In the genomic region with DNA sequence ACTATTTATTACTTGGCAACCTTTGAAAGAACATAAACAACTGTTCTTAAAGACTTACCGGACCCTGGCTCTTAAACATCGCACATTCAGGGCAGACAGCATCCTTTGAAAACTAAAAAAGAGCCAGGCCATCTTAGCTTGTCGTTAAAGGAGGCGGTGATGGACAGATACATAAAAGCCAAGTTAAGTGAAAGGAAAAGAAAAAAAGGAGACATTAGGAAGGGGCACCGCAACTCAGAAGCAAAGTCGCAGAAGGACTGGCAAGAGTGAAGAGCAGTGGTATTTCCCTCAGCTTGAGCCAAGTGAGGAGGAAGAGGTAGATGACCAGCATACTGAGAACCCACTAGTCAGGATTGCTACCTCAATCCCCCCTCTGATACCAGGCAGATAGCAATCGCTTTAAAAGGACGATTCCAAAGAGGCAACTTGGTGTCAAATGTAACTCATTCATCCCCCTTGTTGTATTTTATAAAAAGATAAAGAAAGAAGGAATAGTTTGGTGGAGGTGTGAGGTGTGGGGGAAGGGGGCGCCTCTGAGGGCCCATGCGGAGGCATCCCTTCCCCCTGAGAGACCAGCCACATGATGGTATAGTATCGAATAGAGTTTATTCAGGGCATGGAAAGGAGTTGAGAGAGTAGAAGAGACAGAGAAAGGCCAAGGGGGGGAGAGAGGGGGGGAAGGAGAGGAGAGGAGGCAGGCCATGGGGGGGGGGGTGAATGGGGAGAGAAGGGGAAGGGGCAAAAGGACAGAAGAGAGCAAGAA, we compare ENCODE assay signal across 15 mouse cellular contexts. TPM values are rescaled to one million over a fixed set of nuclear protein-coding genes. Genes with fewer than 3 reads are reported as not detected.
DNase-seq lines count a peak whose midpoint lies in the region; ATAC-seq and TF ChIP-seq lines count a peak whose summit lies in the region.
"Had no signal": no experiment of that assay in that cellular context is flagged by ENCODE, and none has a peak within 500 bp of the region (broad histone marks: within the 10 kb centered on the region; RNA-seq: fewer than 3 reads in every experiment).

No protein-coding gene starts in this region.

- no peak for TF ChIP-seq POLR2A in cortical plate, adult 2 months (IDR thresholded peaks at IDR 0.05; ENCODE audit: extremely low read depth, insufficient read depth, low read length)
- no peak for TF ChIP-seq POLR2A in thymus, adult 2 months (IDR thresholded peaks at IDR 0.05; ENCODE audit: control insufficient read depth, extremely low read depth, insufficient read depth, low read length, poor library complexity)

- H3K4me1 ChIP-seq in cortical plate, adult 2 months (ENCODE audit: control insufficient read depth, insufficient read depth, low read length): peaks cover 2% of the 10 kb centered on the region
- H3K4me1 ChIP-seq in forebrain, embryonic 13.5 days: peaks cover 23% of the 10 kb centered on the region
- no peaks in the 10 kb centered on the region for H3K4me1 ChIP-seq in hindbrain, embryonic 14.5 days (replicated peaks; ENCODE audit: control insufficient read depth, insufficient read depth, low read length)
- H3K4me1 ChIP-seq in midbrain, embryonic 16.5 days (ENCODE audit: control insufficient read depth, insufficient read depth, low read length): no peaks in the 10 kb centered on the region; the same call in 1 of the 2 replicates
- H3K4me1 ChIP-seq in thymus, adult 2 months (replicated peaks; ENCODE audit: control insufficient read depth, insufficient read depth, low read length): no peaks in the 10 kb centered on the region

- no peaks in the 10 kb centered on the region for H3K27me3 ChIP-seq in forebrain, embryonic 13.5 days
- H3K27me3 ChIP-seq in hindbrain, embryonic 14.5 days (ENCODE audit: control insufficient read depth, insufficient read depth, low read length): no peaks in the 10 kb centered on the region
- no peaks in the 10 kb centered on the region for H3K27me3 ChIP-seq in midbrain, embryonic 16.5 days (ENCODE audit: control insufficient read depth, insufficient read depth, low read depth, low read length)
- H3K27me3 ChIP-seq in thymus, adult 2 months (ENCODE audit: control insufficient read depth, insufficient read depth, low read length): no peaks in the 10 kb centered on the region

- peak overlapping the region; percentile 59; the same call in 1 of the 2 replicates for H3K27ac ChIP-seq in cortical plate, adult 2 months (ENCODE audit: insufficient read depth, low read length)
- H3K27ac ChIP-seq in forebrain, embryonic 13.5 days: peak overlapping the region; percentile 74
- H3K27ac ChIP-seq in hindbrain, embryonic 14.5 days: 0 out of 2 replicates have a peak overlapping the region, but pooled peaks have one; percentile 17
- 0 out of 2 replicates have a peak overlapping the region, but pooled peaks have one; percentile 24 for H3K27ac ChIP-seq in midbrain, embryonic 16.5 days (ENCODE audit: low read length)
- H3K27ac ChIP-seq in thymus, adult 2 months (ENCODE audit: control insufficient read depth, insufficient read depth, low read length): no peak overlapping the region

- H3K36me3 ChIP-seq in forebrain, embryonic 13.5 days (ENCODE audit: poor library complexity, severe bottlenecking): no peaks in the 10 kb centered on the region
- no peaks in the 10 kb centered on the region for H3K36me3 ChIP-seq in hindbrain, embryonic 14.5 days (replicated peaks; ENCODE audit: control insufficient read depth, insufficient read depth)
- H3K36me3 ChIP-seq in midbrain, embryonic 16.5 days (ENCODE audit: control insufficient read depth, insufficient read depth, low read length): no peaks in the 10 kb centered on the region
- no peaks in the 10 kb centered on the region for H3K36me3 ChIP-seq in thymus, adult 2 months (ENCODE audit: control insufficient read depth, insufficient read depth, low read length)

- H3K4me3 ChIP-seq in cortical plate, adult 2 months (ENCODE audit: insufficient read depth, low read length): no peak overlapping the region
- no peak overlapping the region for H3K4me3 ChIP-seq in forebrain, embryonic 13.5 days
- H3K4me3 ChIP-seq in hindbrain, embryonic 14.5 days (replicated peaks; ENCODE audit: low read length): no peak overlapping the region
- H3K4me3 ChIP-seq in midbrain, embryonic 16.5 days (ENCODE audit: low read depth, low read length): no peak overlapping the region
- no peak overlapping the region for H3K4me3 ChIP-seq in thymus, adult 2 months (ENCODE audit: control insufficient read depth, insufficient read depth, low read length)

- no peak overlapping the region for H3K9ac ChIP-seq in forebrain, embryonic 13.5 days
- no peak overlapping the region for H3K9ac ChIP-seq in hindbrain, embryonic 14.5 days
- no peak overlapping the region for H3K9ac ChIP-seq in midbrain, embryonic 16.5 days (ENCODE audit: low read depth, low read length)
- H3K9ac ChIP-seq: liver, postnatal 0 days had no signal

- WGBS in forebrain, embryonic 13.5 days: 29% methylated on average over 11 of the region's 11 CpGs
- WGBS in hindbrain, embryonic 14.5 days: 34% methylated on average over 11 of the region's 11 CpGs
- 46% methylated on average over 11 of the region's 11 CpGs for WGBS in midbrain, embryonic 16.5 days
- WGBS in thymus, adult 2 months: 81% methylated on average over 11 of the region's 11 CpGs

- H3K4me2 ChIP-seq in forebrain, embryonic 13.5 days: peak overlapping the region; percentile 20; the same call in 1 of the 2 replicates
- H3K4me2 ChIP-seq in hindbrain, embryonic 14.5 days (replicated peaks): no peak overlapping the region
- no peak overlapping the region for H3K4me2 ChIP-seq in midbrain, embryonic 16.5 days (ENCODE audit: low read length)
- H3K4me2 ChIP-seq: heart, embryonic 11.5 days had no signal

- no peaks in the 10 kb centered on the region for H3K9me3 ChIP-seq in forebrain, embryonic 13.5 days (replicated peaks)
- H3K9me3 ChIP-seq in hindbrain, embryonic 14.5 days (ENCODE audit: control insufficient read depth, low read length): no peaks in the 10 kb centered on the region
- H3K9me3 ChIP-seq in midbrain, embryonic 16.5 days (replicated peaks; ENCODE audit: control insufficient read depth, low read length, poor library complexity, severe bottlenecking): no peaks in the 10 kb centered on the region

- TF ChIP-seq CTCF in cortical plate, adult 2 months (IDR thresholded peaks at IDR 0.05; ENCODE audit: extremely low read depth, insufficient read depth, low read length): no peak
- TF ChIP-seq CTCF in thymus, adult 2 months (IDR thresholded peaks at IDR 0.05; ENCODE audit: borderline replicate concordance, control insufficient read depth, extremely low read depth, insufficient read depth, low read length, poor library complexity): no peak

- ATAC-seq in forebrain, embryonic 13.5 days: peak; percentile 27; the same call in 1 of the 2 replicates
- ATAC-seq in hindbrain, embryonic 14.5 days (ENCODE audit: low FRiP score): peak; percentile 71; the same call in 1 of the 2 replicates
- peak; percentile 74 for ATAC-seq in midbrain, embryonic 16.5 days
- ATAC-seq: liver, postnatal 0 days had no signal

- no peak for DNase-seq in hindbrain, embryonic 14.5 days (ENCODE audit: low spot score)
- no peak for DNase-seq in left cerebral cortex, adult 9 months (ENCODE audit: low spot score in 2 of 2)
- no peak for DNase-seq in thymus, adult 2 months
- no peak for DNase-seq in retina, postnatal 1 day
- DNase-seq in layer of hippocampus, postnatal 25 days (ENCODE audit: extremely low spot score in 1 of 2, low spot score in 1 of 2): no peak
- DNase-seq: gastrocnemius, postnatal 25 days; heart, postnatal 36 days; kidney, adult 18-20 months; liver, postnatal 0 days; lung, postnatal 36 days had no signal

RNA-seq across cellular contexts. Expression of gene Phyhipl, which starts 31.4 kb away (rescaled TPM):
- 187 and 188 TPM in 2 replicates for polyA plus RNA-seq in cortical plate, adult 2 months (2012; rRNA removed)
- polyA plus RNA-seq in forebrain, embryonic 13.5 days (2015; fragmentation: Nextera tagmentation; extraction: Ambion mirVana): 85.8 and 89.9 TPM in 2 replicates
- 287 and 318 TPM in 2 replicates for polyA plus RNA-seq in hindbrain, embryonic 14.5 days (2014; fragmentation: Nextera tagmentation; extraction: Ambion mirVana)
- 292 and 327 TPM in 2 replicates for polyA plus RNA-seq in midbrain, embryonic 16.5 days (2015; fragmentation: Nextera tagmentation; extraction: Ambion mirVana)
- polyA plus RNA-seq in thymus, adult 2 months (2012; rRNA removed): 0.28 TPM in 1 of 2 replicates, not detected in the other
- 100 to 1,000 TPM; 209 to 212 TPM for total RNA-seq in layer of hippocampus, postnatal 25 days (2021)
- total RNA-seq: heart, postnatal 36 days; monocyte, adult 5-6 weeks had no signal

Comparison
In these comparisons a context has a peak if more than half of its experiments do, and no peak if none do; other contexts are left out.
1. RNA of gene Phyhipl, which starts 31.4 kb away (polyA plus RNA-seq): 292 to 327 TPM in midbrain, embryonic 16.5 days, 287 to 318 TPM in hindbrain, embryonic 14.5 days, 187 to 188 TPM in cortical plate, adult 2 months and 85.8 to 89.9 TPM in forebrain, embryonic 13.5 days; 0.28 TPM in thymus, adult 2 months; every median in the first group is over 10 times any median in the second.
2. Peak in every context shown above with its lines, with median percentiles within 50 percentile points of each other: ATAC-seq.